Mouse (Mus musculus): ENCODE data around the gene Trabd. TPM values are rescaled to one million over a fixed set of nuclear protein-coding genes. Genes with fewer than 3 reads are reported as not detected.

The Trabd gene
- polyA plus RNA-seq, 1 experiment from 2014 or later = 55.9 TPM

GRCm38 (mm10) chr15:89092181-89092580, 17.3 kb downstream of the Trabd start:
- Histone ChIP-seq H3K4me1 (replicated peaks; ENCODE audit: control insufficient read depth, insufficient read depth) (no peaks in the 10 kb centered on the region; the same call in 1 of the 2 replicates), H3K9me3 (ENCODE audit: control insufficient read depth, low read length) (no peaks in the 10 kb centered on the region), H3K4me3 (ENCODE audit: low read depth, low read length) (no peak overlapping the region), H3K27ac (replicated peaks) (no peak overlapping the region), H3K36me3 (ENCODE audit: control insufficient read depth, insufficient read depth, low read length) (peaks cover 30% of the 10 kb centered on the region), H3K9ac (ENCODE audit: low read length) (no peak overlapping the region), H3K27me3 (ENCODE audit: control insufficient read depth, insufficient read depth, low read length) (no peaks in the 10 kb centered on the region), H3K4me2 (replicated peaks; ENCODE audit: low read depth) (no peak overlapping the region)
- TF ChIP-seq EP300 (optimal IDR thresholded peaks at IDR 0.05) = no peak
- no peak for DNase-seq (ENCODE audit: low spot score)
- no peak for ATAC-seq (ENCODE audit: low FRiP score, low TSS enrichment)
- WGBS = 76% methylated on average over 5 of the region's 5 CpGs

GRCm38 (mm10) chr15:89097450-89097849, 22.5 kb downstream of the Trabd start:
- H3K4me3 ChIP-seq (ENCODE audit: low read depth, low read length) = no peak overlapping the region
- TF ChIP-seq CTCF (IDR thresholded peaks at IDR 0.05; ENCODE audit: low read depth) (no peak), EP300 (optimal IDR thresholded peaks at IDR 0.05) (no peak)
- no peaks in the 10 kb centered on the region for H3K27me3 ChIP-seq (ENCODE audit: control insufficient read depth, insufficient read depth, low read length)
- DNase-seq (ENCODE audit: low spot score) (no peak), ATAC-seq (ENCODE audit: low FRiP score, low TSS enrichment) (no peak)
- no peaks in the 10 kb centered on the region for H3K9me3 ChIP-seq (ENCODE audit: control insufficient read depth, low read length)
- H3K36me3 ChIP-seq (ENCODE audit: control insufficient read depth, insufficient read depth, low read length) = peaks cover 59% of the 10 kb centered on the region
- WGBS = 89% methylated on average over 5 of the region's 5 CpGs
- no peak overlapping the region for H3K4me2 ChIP-seq (replicated peaks; ENCODE audit: low read depth)
- no peak overlapping the region for H3K9ac ChIP-seq (ENCODE audit: low read length)
- no peaks in the 10 kb centered on the region for H3K4me1 ChIP-seq (replicated peaks; ENCODE audit: control insufficient read depth, insufficient read depth)
- H3K27ac ChIP-seq (replicated peaks) = no peak overlapping the region

DNA sequence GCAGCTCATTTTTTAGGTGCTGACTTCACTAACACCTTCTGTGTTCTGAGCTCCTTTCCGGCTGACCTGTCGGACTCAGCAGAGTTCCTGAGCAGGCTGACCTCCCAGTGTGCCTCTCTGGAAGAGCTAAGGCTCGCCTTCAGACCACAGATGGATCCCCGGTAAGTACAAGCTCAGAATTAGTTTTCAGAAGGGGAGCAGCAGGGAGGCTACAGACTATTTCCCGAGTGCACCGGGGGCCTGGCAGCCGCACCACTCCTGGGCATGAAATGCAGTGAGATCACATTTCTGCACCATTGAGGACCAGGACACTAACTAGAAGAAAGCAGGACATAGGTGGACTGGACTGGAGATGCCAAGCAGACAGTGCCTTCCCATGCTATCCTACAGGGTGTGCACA, 23.7 kb downstream of the Trabd start:
- Histone ChIP-seq H3K4me1 (replicated peaks; ENCODE audit: control insufficient read depth, insufficient read depth) (no peaks in the 10 kb centered on the region), H3K27ac (replicated peaks) (no peak overlapping the region), H3K4me2 (replicated peaks; ENCODE audit: low read depth) (no peak overlapping the region), H3K9me3 (ENCODE audit: control insufficient read depth, low read length) (no peaks in the 10 kb centered on the region), H3K27me3 (ENCODE audit: control insufficient read depth, insufficient read depth, low read length) (no peaks in the 10 kb centered on the region), H3K4me3 (ENCODE audit: low read depth, low read length) (no peak overlapping the region), H3K36me3 (ENCODE audit: control insufficient read depth, insufficient read depth, low read length) (peaks cover 58% of the 10 kb centered on the region), H3K9ac (ENCODE audit: low read length) (no peak overlapping the region)
- 88% methylated on average over 7 of the region's 7 CpGs for WGBS
- no peak for DNase-seq (ENCODE audit: low spot score)
- TF ChIP-seq CTCF (IDR thresholded peaks at IDR 0.05; ENCODE audit: low read depth) = no peak
- TF ChIP-seq EP300 (optimal IDR thresholded peaks at IDR 0.05) = no peak
- no peak for ATAC-seq (ENCODE audit: low FRiP score, low TSS enrichment)

DNA sequence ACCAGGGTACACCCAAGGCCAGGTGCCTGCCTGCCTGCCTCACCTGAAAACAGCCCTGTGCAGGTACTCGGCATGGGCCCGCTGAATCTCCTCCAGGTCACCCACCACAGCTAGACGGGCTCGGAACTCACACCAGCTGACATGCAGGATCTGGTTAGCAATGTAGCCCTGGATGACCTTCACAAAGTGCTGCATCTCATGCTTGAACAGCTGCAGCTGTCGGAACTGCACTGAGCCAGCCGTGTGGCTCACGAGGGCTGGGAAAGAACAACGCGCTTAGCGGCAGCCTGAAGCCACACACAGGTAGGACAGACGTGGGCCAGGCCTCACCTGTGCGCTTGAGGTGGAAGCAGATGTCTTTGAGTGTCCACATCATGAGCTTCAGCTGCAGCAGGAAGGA, 25.9 kb downstream of the Trabd start:
- no peaks in the 10 kb centered on the region for H3K9me3 ChIP-seq (ENCODE audit: control insufficient read depth, low read length)
- TF ChIP-seq CTCF (IDR thresholded peaks at IDR 0.05; ENCODE audit: low read depth) (no peak), EP300 (optimal IDR thresholded peaks at IDR 0.05) (no peak)
- no peak overlapping the region for H3K27ac ChIP-seq (replicated peaks)
- WGBS = 81% methylated on average over 12 of the region's 12 CpGs
- H3K36me3 ChIP-seq (ENCODE audit: control insufficient read depth, insufficient read depth, low read length) = peaks cover 56% of the 10 kb centered on the region
- ATAC-seq (ENCODE audit: low FRiP score, low TSS enrichment) = no peak
- no peaks in the 10 kb centered on the region for H3K4me1 ChIP-seq (replicated peaks; ENCODE audit: control insufficient read depth, insufficient read depth)
- H3K9ac ChIP-seq (ENCODE audit: low read length) = no peak overlapping the region
- DNase-seq (ENCODE audit: low spot score) = no peak
- no peak overlapping the region for H3K4me3 ChIP-seq (ENCODE audit: low read depth, low read length)
- no peaks in the 10 kb centered on the region for H3K27me3 ChIP-seq (ENCODE audit: control insufficient read depth, insufficient read depth, low read length)
- no peak overlapping the region for H3K4me2 ChIP-seq (replicated peaks; ENCODE audit: low read depth)

DNA sequence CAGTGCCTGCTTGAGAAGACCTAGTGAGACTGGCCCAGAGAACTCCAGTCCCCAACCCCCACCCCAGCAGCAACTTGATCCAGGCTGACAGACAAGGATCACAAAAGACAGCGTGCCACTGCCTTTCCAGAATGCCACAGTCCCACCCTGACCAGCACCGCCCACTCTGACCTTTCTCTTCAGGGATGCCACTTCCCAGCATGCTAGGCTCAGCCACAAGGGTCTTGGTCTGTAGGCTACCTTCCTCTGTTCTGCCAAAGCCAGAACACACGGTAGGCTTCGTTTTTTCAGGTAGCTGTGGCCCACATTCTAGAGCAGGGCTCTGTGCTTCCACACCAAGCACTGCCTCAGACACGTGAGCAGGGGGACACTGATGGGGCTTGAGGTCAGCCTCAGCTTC, 27.7 kb downstream of the Trabd start:
- H3K9ac ChIP-seq (ENCODE audit: low read length) = no peak overlapping the region
- ATAC-seq (ENCODE audit: low FRiP score, low TSS enrichment) (no peak), DNase-seq (ENCODE audit: low spot score) (no peak)
- H3K36me3 ChIP-seq (ENCODE audit: control insufficient read depth, insufficient read depth, low read length) = peaks cover 47% of the 10 kb centered on the region
- H3K27ac ChIP-seq (replicated peaks) = no peak overlapping the region
- 79% methylated on average over 5 of the region's 5 CpGs for WGBS
- no peaks in the 10 kb centered on the region for H3K27me3 ChIP-seq (ENCODE audit: control insufficient read depth, insufficient read depth, low read length)
- H3K4me3 ChIP-seq (ENCODE audit: low read depth, low read length) = no peak overlapping the region
- no peak overlapping the region for H3K4me2 ChIP-seq (replicated peaks; ENCODE audit: low read depth)
- TF ChIP-seq EP300 (optimal IDR thresholded peaks at IDR 0.05) (no peak), CTCF (IDR thresholded peaks at IDR 0.05; ENCODE audit: low read depth) (no peak)
- H3K9me3 ChIP-seq (ENCODE audit: control insufficient read depth, low read length) = no peaks in the 10 kb centered on the region
- H3K4me1 ChIP-seq (replicated peaks; ENCODE audit: control insufficient read depth, insufficient read depth) = no peaks in the 10 kb centered on the region

DNA sequence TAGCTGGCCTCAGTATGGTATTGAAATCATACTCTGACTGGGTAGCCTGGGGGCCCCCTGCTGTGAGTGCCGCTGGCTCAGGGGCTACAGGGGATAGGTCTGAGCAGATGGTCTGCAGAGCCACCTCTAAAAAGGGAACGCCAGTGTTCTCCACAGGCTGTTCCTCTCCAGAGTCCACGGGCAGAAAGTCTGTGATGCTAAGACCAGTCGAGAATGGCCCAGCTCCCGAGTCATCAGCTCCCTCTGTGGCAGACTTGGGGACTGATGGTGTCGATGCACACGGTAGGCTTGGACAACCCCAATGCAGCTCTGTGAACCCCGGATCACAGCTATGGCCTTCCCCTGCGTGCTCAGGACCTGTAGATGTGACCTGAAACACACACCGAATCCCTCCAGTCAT, 29.0 kb downstream of the Trabd start:
- TF ChIP-seq CTCF (IDR thresholded peaks at IDR 0.05; ENCODE audit: low read depth) = no peak
- TF ChIP-seq EP300 (optimal IDR thresholded peaks at IDR 0.05) = no peak
- H3K9ac ChIP-seq (ENCODE audit: low read length) = no peak overlapping the region
- H3K27me3 ChIP-seq (ENCODE audit: control insufficient read depth, insufficient read depth, low read length) = no peaks in the 10 kb centered on the region
- H3K36me3 ChIP-seq (ENCODE audit: control insufficient read depth, insufficient read depth, low read length) = peaks cover 41% of the 10 kb centered on the region
- no peak overlapping the region for H3K27ac ChIP-seq (replicated peaks)
- no peaks in the 10 kb centered on the region for H3K9me3 ChIP-seq (ENCODE audit: control insufficient read depth, low read length)
- DNase-seq (ENCODE audit: low spot score) = no peak
- H3K4me2 ChIP-seq (replicated peaks; ENCODE audit: low read depth) = no peak overlapping the region
- no peaks in the 10 kb centered on the region for H3K4me1 ChIP-seq (replicated peaks; ENCODE audit: control insufficient read depth, insufficient read depth)
- H3K4me3 ChIP-seq (ENCODE audit: low read depth, low read length) = no peak overlapping the region
- 84% methylated on average over 10 of the region's 10 CpGs for WGBS
- no peak for ATAC-seq (ENCODE audit: low FRiP score, low TSS enrichment)
